Mouse (Mus musculus): Measurements from ENCODE around the gene Cbfa2t3. TPM values are rescaled to one million over a fixed set of nuclear protein-coding genes. Genes with fewer than 3 reads are reported as not detected.

Cbfa2t3 gene
- total and polyA plus RNA-seq, 2 experiments = 0.28 to 1.3 TPM

GRCm38 (mm10) chr8:122661138-122661537 is 37.8 kb downstream of the Cbfa2t3 start:
- Histone ChIP-seq H3K4me3 (ENCODE audit: insufficient read depth, low read depth, low read length) (no peak overlapping the region), H3K36me3 (ENCODE audit: control insufficient read depth, insufficient read depth, low read length) (no peaks in the 10 kb centered on the region), H3K4me1 (ENCODE audit: control insufficient read depth, insufficient read depth, low read length) (0 out of 2 replicates have a peak, but pooled peaks cover 2% of the 10 kb centered on the region), H3K79me2 (ENCODE audit: control insufficient read depth, insufficient read depth, low read length) (no peaks in the 10 kb centered on the region), H3K27me3 (ENCODE audit: control insufficient read depth, insufficient read depth, low read length) (no peaks in the 10 kb centered on the region), H3K27ac (replicated peaks; ENCODE audit: insufficient read depth, low read depth, low read length) (no peak overlapping the region), H3K9ac (ENCODE audit: low read depth, low read length) (no peak overlapping the region)
- 69% methylated on average over 7 of the region's 7 CpGs for WGBS
- TF ChIP-seq POLR2A (IDR thresholded peaks at IDR 0.05; ENCODE audit: extremely low read depth, insufficient read depth, low read length) = no peak
- no peak for TF ChIP-seq CTCF (IDR thresholded peaks at IDR 0.05; ENCODE audit: low read depth, low read length)
- DNase-seq (ENCODE audit: extremely low read depth, low read depth, low spot score) = no peak

GRCm38 (mm10) chr8:122660022-122660421 is 38.9 kb downstream of the Cbfa2t3 start:
- no peak overlapping the region for H3K4me3 ChIP-seq (ENCODE audit: insufficient read depth, low read depth, low read length)
- no peaks in the 10 kb centered on the region for H3K27me3 ChIP-seq (ENCODE audit: control insufficient read depth, insufficient read depth, low read length)
- TF ChIP-seq CTCF (IDR thresholded peaks at IDR 0.05; ENCODE audit: low read depth, low read length) (peak; percentile 82), POLR2A (IDR thresholded peaks at IDR 0.05; ENCODE audit: extremely low read depth, insufficient read depth, low read length) (no peak)
- no peaks in the 10 kb centered on the region for H3K79me2 ChIP-seq (ENCODE audit: control insufficient read depth, insufficient read depth, low read length)
- H3K27ac ChIP-seq (replicated peaks; ENCODE audit: insufficient read depth, low read depth, low read length) = no peak overlapping the region
- DNase-seq (ENCODE audit: extremely low read depth, low read depth, low spot score) = no peak
- 65% methylated on average over 2 of the region's 2 CpGs for WGBS
- H3K4me1 ChIP-seq (ENCODE audit: control insufficient read depth, insufficient read depth, low read length) = 0 out of 2 replicates have a peak, but pooled peaks cover 2% of the 10 kb centered on the region
- H3K36me3 ChIP-seq (ENCODE audit: control insufficient read depth, insufficient read depth, low read length) = no peaks in the 10 kb centered on the region
- no peak overlapping the region for H3K9ac ChIP-seq (ENCODE audit: low read depth, low read length)

- H3K79me2 ChIP-seq (ENCODE audit: control insufficient read depth, insufficient read depth, low read length) = no peaks in the 10 kb centered on the region
- no peak overlapping the region for H3K9ac ChIP-seq (ENCODE audit: low read depth, low read length)
- H3K27ac ChIP-seq (replicated peaks; ENCODE audit: insufficient read depth, low read depth, low read length) = no peak overlapping the region
- no peak overlapping the region for H3K4me3 ChIP-seq (ENCODE audit: insufficient read depth, low read depth, low read length)
- H3K4me1 ChIP-seq (ENCODE audit: control insufficient read depth, insufficient read depth, low read length) = 0 out of 2 replicates have a peak, but pooled peaks cover 2% of the 10 kb centered on the region
- no peaks in the 10 kb centered on the region for H3K27me3 ChIP-seq (ENCODE audit: control insufficient read depth, insufficient read depth, low read length)
- WGBS = 88% methylated on average over 9 of the region's 9 CpGs
- DNase-seq (ENCODE audit: extremely low read depth, low read depth, low spot score) = no peak
- no peaks in the 10 kb centered on the region for H3K36me3 ChIP-seq (ENCODE audit: control insufficient read depth, insufficient read depth, low read length)
- TF ChIP-seq POLR2A (IDR thresholded peaks at IDR 0.05; ENCODE audit: extremely low read depth, insufficient read depth, low read length) = no peak
Observed at GRCm38 (mm10) chr8:122658807-122659160, 40.1 kb downstream of the Cbfa2t3 start.

- TF ChIP-seq CTCF (IDR thresholded peaks at IDR 0.05; ENCODE audit: low read depth, low read length) = no peak
- no peak for TF ChIP-seq POLR2A (IDR thresholded peaks at IDR 0.05; ENCODE audit: extremely low read depth, insufficient read depth, low read length)
- Histone ChIP-seq H3K27me3 (ENCODE audit: control insufficient read depth, insufficient read depth, low read length) (no peaks in the 10 kb centered on the region), H3K27ac (replicated peaks; ENCODE audit: insufficient read depth, low read depth, low read length) (no peak overlapping the region), H3K9ac (ENCODE audit: low read depth, low read length) (no peak overlapping the region), H3K79me2 (ENCODE audit: control insufficient read depth, insufficient read depth, low read length) (no peaks in the 10 kb centered on the region), H3K4me3 (ENCODE audit: insufficient read depth, low read depth, low read length) (no peak overlapping the region), H3K4me1 (ENCODE audit: control insufficient read depth, insufficient read depth, low read length) (0 out of 2 replicates have a peak, but pooled peaks cover 2% of the 10 kb centered on the region), H3K36me3 (ENCODE audit: control insufficient read depth, insufficient read depth, low read length) (no peaks in the 10 kb centered on the region)
- no peak for DNase-seq (ENCODE audit: extremely low read depth, low read depth, low spot score)
- 85% methylated on average over 10 of the region's 10 CpGs for WGBS
Observed at GRCm38 (mm10) chr8:122658149-122658806, 40.6 kb downstream of the Cbfa2t3 start.

- Histone ChIP-seq H3K9ac (ENCODE audit: low read depth, low read length) (no peak overlapping the region), H3K4me3 (ENCODE audit: insufficient read depth, low read depth, low read length) (no peak overlapping the region), H3K4me1 (ENCODE audit: control insufficient read depth, insufficient read depth, low read length) (0 out of 2 replicates have a peak, but pooled peaks cover 2% of the 10 kb centered on the region), H3K27ac (replicated peaks; ENCODE audit: insufficient read depth, low read depth, low read length) (no peak overlapping the region), H3K36me3 (ENCODE audit: control insufficient read depth, insufficient read depth, low read length) (no peaks in the 10 kb centered on the region), H3K27me3 (ENCODE audit: control insufficient read depth, insufficient read depth, low read length) (no peaks in the 10 kb centered on the region), H3K79me2 (ENCODE audit: control insufficient read depth, insufficient read depth, low read length) (no peaks in the 10 kb centered on the region)
- WGBS = 59% methylated on average over 13 of the region's 13 CpGs
- TF ChIP-seq CTCF (IDR thresholded peaks at IDR 0.05; ENCODE audit: low read depth, low read length) (no peak), POLR2A (IDR thresholded peaks at IDR 0.05; ENCODE audit: extremely low read depth, insufficient read depth, low read length) (no peak)
- DNase-seq (ENCODE audit: extremely low read depth, low read depth, low spot score) = peak; percentile 60
Observed at GRCm38 (mm10) chr8:122656056-122656999, 42.6 kb downstream of the Cbfa2t3 start.

Measured in liver, adult 2 months (tissue).